Mouse (Mus musculus) kidney, embryonic 15.5 days (tissue): ENCODE measurements around the gene Ulk2. TPM values are rescaled to one million over a fixed set of nuclear protein-coding genes. Genes with fewer than 3 reads are reported as not detected.
"Not testable (repeated sequence)": the region's sequence is repeated elsewhere in the genome, so short reads cannot be mapped to it uniquely, and the experiment has no call there.

ENCODE experiments used
- ATAC-seq: fragments of 200-750 bp; cut with Nextera tagmentation; replicated peaks from 2 replicates; pipeline ENCODE4 v1.8.0; 2017; ENCODE audit warnings: moderate TSS enrichment; ENCODE audit not compliant: low FRiP score
- H3K27ac ChIP-seq: fragments of 300-500 bp; sonication (generic); 2 replicates; pipeline ENCODE4 v1.5.1; 2015; ENCODE audit warnings: mild to moderate bottlenecking, inconsistent platforms
- H3K27me3 ChIP-seq: fragments of 300-500 bp; sonication (generic); 2 replicates; pipeline ENCODE4 v1.6.1; 2015; ENCODE audit warnings: inconsistent platforms
- H3K36me3 ChIP-seq: fragments of 300-500 bp; sonication (generic); 2 replicates; pipeline ENCODE4 v1.6.1; 2015; ENCODE audit warnings: inconsistent platforms
- H3K4me1 ChIP-seq: fragments of 300-500 bp; sonication (generic); 2 replicates; pipeline ENCODE4 v1.6.1; 2015; ENCODE audit warnings: inconsistent platforms
- H3K4me2 ChIP-seq: fragments of 300-500 bp; sonication (generic); 2 replicates; pipeline ENCODE4 v1.6.1; 2015; ENCODE audit warnings: moderate library complexity, mild to moderate bottlenecking, inconsistent platforms
- H3K4me3 ChIP-seq: fragments of 300-500 bp; sonication (generic); replicated peaks from 2 replicates; pipeline ENCODE4 v1.5.1; 2015; ENCODE audit warnings: mild to moderate bottlenecking, inconsistent platforms
- H3K9ac ChIP-seq: fragments of 300-500 bp; sonication (generic); 2 replicates; pipeline ENCODE4 v1.6.1; 2015; ENCODE audit warnings: mild to moderate bottlenecking, inconsistent platforms
- H3K9me3 ChIP-seq: fragments of 300-500 bp; sonication (generic); replicated peaks from 2 replicates; pipeline ENCODE4 v1.6.1; 2016; ENCODE audit warnings: inconsistent platforms
- WGBS: fragments of 180-500 bp; shearing (Covaris S2); methylation state at CpG from one replicate; pipeline ENCODE4 v1.1.7; 2015; ENCODE audit warnings: mixed read lengths; 5-methylcytosine and 5-hydroxymethylcytosine counted together
- polyA plus RNA-seq: library from polyadenylated mRNA; unstranded; fragments of >200 nt; fragmentation: Nextera tagmentation; extraction: Ambion mirVana; gene quantifications from 2 replicates; pipeline ENCODE4 v1.2.1, GENCODE M21; 2015

Gene Ulk2
- polyA plus RNA-seq, 1 experiment from 2014 or later = 12.4 TPM

DNA sequence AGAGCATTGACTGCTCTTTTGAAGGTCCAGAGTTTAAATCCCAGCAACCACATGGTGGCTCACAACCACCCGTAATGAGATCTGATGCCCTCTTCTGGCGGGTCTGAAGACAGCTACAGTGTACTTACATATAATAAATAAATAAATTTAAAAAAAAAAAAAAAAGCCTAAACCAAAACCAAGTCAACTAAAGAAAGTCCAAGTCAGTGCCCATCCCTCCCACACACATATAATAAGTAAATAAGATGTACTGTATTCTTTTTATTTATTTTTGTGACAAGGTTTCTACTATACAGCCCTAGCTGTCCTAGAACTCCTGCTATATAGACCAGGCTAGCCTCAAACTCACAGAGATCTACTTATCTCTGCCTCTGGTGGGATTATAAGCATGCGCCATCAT is 14.2 kb downstream of the Ulk2 start:
- ATAC-seq, H3K4me1 ChIP-seq, H3K4me3 ChIP-seq, H3K9ac ChIP-seq, H3K9me3 ChIP-seq, H3K27me3 ChIP-seq, H3K27ac ChIP-seq, H3K4me2 ChIP-seq: not testable (repeated sequence)
- WGBS = 72% methylated on average over 3 of the region's 3 CpGs
- H3K36me3 ChIP-seq = peaks cover 53% of the 10 kb centered on the region

DNA sequence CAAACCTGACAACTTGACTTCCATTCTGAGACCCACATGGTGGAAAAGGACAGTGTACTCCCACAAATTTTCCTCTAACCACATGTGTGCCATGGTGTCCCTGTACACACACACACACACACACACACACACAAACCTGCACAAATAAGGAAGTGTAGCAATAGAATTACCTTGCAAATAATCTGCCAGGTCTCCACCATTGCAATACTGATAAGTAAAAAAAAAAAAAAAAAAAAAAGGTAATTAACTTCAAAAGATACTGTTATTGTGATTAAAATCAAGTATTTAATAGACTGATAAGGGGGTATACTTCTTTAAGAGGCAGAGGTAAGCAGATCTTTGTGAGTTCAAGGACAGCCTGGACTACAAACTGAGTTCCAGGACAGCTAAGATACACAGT is 14.9 kb downstream of the Ulk2 start:
- Histone ChIP-seq H3K4me2 (no peak overlapping the region), H3K36me3 (peaks cover 53% of the 10 kb centered on the region), H3K9me3 (no peaks in the 10 kb centered on the region), H3K4me1 (no peaks in the 10 kb centered on the region), H3K4me3 (no peak overlapping the region), H3K27ac (no peak overlapping the region), H3K27me3 (no peaks in the 10 kb centered on the region), H3K9ac (no peak overlapping the region)
- ATAC-seq = no peak

- peaks cover 59% of the 10 kb centered on the region for H3K36me3 ChIP-seq
- H3K4me1 ChIP-seq = no peaks in the 10 kb centered on the region
- H3K4me3 ChIP-seq = no peak overlapping the region
- H3K9me3 ChIP-seq = no peaks in the 10 kb centered on the region
- H3K27ac ChIP-seq = no peak overlapping the region
- WGBS = 91% methylated on average over 1 of the region's 1 CpGs
- no peak overlapping the region for H3K9ac ChIP-seq
- ATAC-seq = no peak
- no peak overlapping the region for H3K4me2 ChIP-seq
- no peaks in the 10 kb centered on the region for H3K27me3 ChIP-seq
Measured at GRCm38 (mm10) chr11:61839182-61839581, 15.7 kb downstream of the Ulk2 start.

DNA sequence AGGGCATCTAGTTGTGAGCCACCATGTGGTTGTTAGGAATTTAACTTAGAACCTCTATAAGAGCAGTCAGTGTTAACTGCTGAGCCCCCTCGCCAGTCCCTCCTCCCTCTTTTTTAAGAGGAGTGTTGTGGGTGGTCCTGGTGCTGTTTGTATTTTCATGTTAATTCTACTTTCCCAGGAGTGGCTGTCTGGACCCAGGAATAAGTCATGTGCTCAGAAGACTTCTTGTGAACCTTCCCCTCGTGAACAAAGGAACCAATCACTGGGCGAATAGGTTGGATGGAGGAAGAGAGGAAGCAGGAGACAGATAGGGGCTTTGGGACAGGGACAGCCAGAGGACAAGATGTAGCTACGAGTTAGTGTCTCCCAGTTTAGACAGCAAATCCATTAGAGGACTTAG is 45.1 kb downstream of the Ulk2 start:
- Histone ChIP-seq H3K27ac (no peak overlapping the region), H3K4me1 (no peaks in the 10 kb centered on the region), H3K27me3 (no peaks in the 10 kb centered on the region), H3K4me3 (no peak overlapping the region), H3K4me2 (no peak overlapping the region), H3K9me3 (no peaks in the 10 kb centered on the region), H3K9ac (no peak overlapping the region), H3K36me3 (peaks cover 81% of the 10 kb centered on the region)
- 56% methylated on average over 4 of the region's 4 CpGs for whole genome bisulfite sequencing
- ATAC-seq = no peak

DNA sequence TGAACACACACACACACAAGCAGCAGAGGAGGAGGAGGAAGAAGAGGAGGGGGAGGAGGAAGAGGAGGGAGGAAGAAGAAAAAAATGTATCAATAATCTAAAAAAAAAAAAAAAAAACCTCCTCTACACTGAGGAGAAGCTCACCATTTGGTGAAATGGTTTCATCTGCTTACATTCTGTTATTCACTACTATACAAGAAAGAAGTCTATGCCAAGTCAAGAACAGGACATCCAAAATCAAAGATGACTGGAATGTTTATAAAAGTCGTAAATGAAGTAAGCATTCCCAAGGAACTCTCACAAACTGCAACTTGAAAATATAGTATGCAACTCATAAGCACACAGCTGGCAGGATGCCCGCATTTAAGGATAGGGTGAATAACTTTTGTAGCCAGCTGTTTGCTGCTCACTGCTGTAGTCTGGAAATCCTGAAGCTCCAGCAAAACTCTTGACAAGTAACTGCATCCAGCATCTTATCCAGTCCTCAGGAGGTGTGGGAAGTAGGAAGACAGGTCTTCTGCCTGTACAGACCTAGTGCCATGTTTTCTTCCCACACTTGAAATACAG is 46.2 kb downstream of the Ulk2 start:
- Histone ChIP-seq H3K9ac (no peak overlapping the region), H3K4me1 (no peaks in the 10 kb centered on the region), H3K27ac (no peak overlapping the region), H3K27me3 (no peaks in the 10 kb centered on the region), H3K4me3 (no peak overlapping the region), H3K36me3 (peaks cover 73% of the 10 kb centered on the region), H3K4me2 (no peak overlapping the region), H3K9me3 (no peaks in the 10 kb centered on the region)
- 94% methylated on average over 2 of the region's 2 CpGs for whole genome bisulfite sequencing
- ATAC-seq = no peak

- 97% methylated on average over 1 of the region's 1 CpGs for WGBS
Measured at GRCm38 (mm10) chr11:61793441-61793840, 61.4 kb downstream of the Ulk2 start.

DNA sequence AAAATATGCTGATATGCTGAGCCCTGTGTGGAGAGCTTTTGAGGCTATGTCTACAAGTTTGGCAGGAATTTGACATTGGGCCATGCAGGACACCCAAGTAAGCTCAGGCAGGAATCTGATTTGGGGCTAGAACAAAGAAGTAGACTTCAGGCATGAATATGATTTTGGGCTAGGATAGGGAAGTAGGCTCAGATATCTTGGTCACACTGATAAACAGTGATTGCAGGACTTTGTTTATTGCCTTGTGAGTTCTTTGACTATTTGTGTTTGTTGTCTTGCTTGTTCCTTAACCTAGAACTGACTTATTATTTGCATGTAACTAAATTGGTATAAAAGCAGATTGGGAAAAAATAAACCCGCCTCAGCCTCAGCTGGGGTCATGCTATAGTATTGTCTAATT is 66.3 kb downstream of the Ulk2 start:
- no peak overlapping the region for H3K9ac ChIP-seq
- H3K4me1 ChIP-seq = no peaks in the 10 kb centered on the region
- peaks cover 66% of the 10 kb centered on the region for H3K36me3 ChIP-seq
- no peak overlapping the region for H3K27ac ChIP-seq
- no peak overlapping the region for H3K4me3 ChIP-seq
- 94% methylated on average over 1 of the region's 1 CpGs for WGBS
- no peaks in the 10 kb centered on the region for H3K9me3 ChIP-seq
- no peaks in the 10 kb centered on the region for H3K27me3 ChIP-seq
- no peak overlapping the region for H3K4me2 ChIP-seq
- ATAC-seq = no peak

More at GRCm38 (mm10) chr11:61793441-61793840, 61.4 kb downstream of the Ulk2 start:
- Histone ChIP-seq H3K4me1 (no peaks in the 10 kb centered on the region), H3K36me3 (peaks cover 51% of the 10 kb centered on the region), H3K9me3 (no peaks in the 10 kb centered on the region), H3K4me3 (no peak overlapping the region), H3K27ac (no peak overlapping the region), H3K27me3 (no peaks in the 10 kb centered on the region), H3K9ac (no peak overlapping the region), H3K4me2 (no peak overlapping the region)
- ATAC-seq = no peak

GRCm38 (mm10) chr11:61782526-61782925 is 72.3 kb downstream of the Ulk2 start:
- not testable (repeated sequence) for H3K4me2 ChIP-seq, H3K27me3 ChIP-seq, H3K9me3 ChIP-seq, H3K4me1 ChIP-seq, ATAC-seq, H3K9ac ChIP-seq, H3K27ac ChIP-seq, H3K4me3 ChIP-seq
- 82% methylated on average over 3 of the region's 3 CpGs for WGBS
- peaks cover 63% of the 10 kb centered on the region for H3K36me3 ChIP-seq

DNA sequence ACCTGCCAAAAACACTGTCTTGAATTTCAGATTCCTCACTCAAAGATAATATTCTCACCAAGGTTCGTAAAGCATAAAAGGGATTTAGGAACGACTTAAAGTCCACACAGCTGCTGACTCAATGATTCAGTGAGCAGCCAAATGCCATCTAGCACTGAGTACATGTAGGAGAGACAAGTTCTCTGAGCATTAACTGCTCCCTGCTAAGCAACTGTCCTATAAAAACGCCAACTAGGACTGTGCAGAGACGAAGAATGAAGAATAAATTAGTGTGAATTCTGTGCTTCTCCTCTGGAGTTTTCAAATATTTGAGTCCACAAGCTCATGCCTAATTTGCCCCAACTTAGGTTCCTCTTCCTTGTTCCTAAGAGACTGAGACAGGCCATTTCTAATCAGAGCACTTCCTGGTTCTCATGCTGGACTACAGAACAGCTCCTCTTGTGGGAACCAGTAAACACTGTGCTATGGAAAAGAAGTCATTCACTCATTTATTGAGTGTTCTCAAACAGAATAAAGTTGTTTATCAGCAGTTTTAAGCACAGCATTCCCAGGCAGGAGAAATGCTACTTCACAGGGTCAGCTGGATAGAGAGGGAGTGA is 80.2 kb downstream of the Ulk2 start:
- no peak overlapping the region for H3K27ac ChIP-seq
- H3K4me2 ChIP-seq = no peak overlapping the region
- no peak for ATAC-seq
- no peaks in the 10 kb centered on the region for H3K9me3 ChIP-seq
- no peaks in the 10 kb centered on the region for H3K4me1 ChIP-seq
- H3K27me3 ChIP-seq = no peaks in the 10 kb centered on the region
- peaks cover 35% of the 10 kb centered on the region for H3K36me3 ChIP-seq
- no peak overlapping the region for H3K9ac ChIP-seq
- 79% methylated on average over 4 of the region's 4 CpGs for WGBS
- no peak overlapping the region for H3K4me3 ChIP-seq

GRCm38 (mm10) chr11:61761584-61762407 is 93.1 kb downstream of the Ulk2 start, which contains the start of gene Prpsap2:
Prpsap2 (minus strand) TSS chr11:61762088.
- H3K4me3 ChIP-seq = peak within 1 kb of the TSS; percentile 69
- peaks cover 8% of the 10 kb centered on the region for H3K4me1 ChIP-seq
- peak within 1 kb of the TSS; percentile 66 for H3K4me2 ChIP-seq
- no peaks in the 10 kb centered on the region for H3K9me3 ChIP-seq
- H3K27ac ChIP-seq = peak within 1 kb of the TSS; percentile 93
- WGBS = under 1% methylated on average over 48 of the region's 51 CpGs
- H3K36me3 ChIP-seq = peaks cover 8% of the 10 kb centered on the region
- peak; percentile 95 for ATAC-seq
- H3K27me3 ChIP-seq = no peaks in the 10 kb centered on the region
- H3K9ac ChIP-seq = peak within 1 kb of the TSS; percentile 79

DNA sequence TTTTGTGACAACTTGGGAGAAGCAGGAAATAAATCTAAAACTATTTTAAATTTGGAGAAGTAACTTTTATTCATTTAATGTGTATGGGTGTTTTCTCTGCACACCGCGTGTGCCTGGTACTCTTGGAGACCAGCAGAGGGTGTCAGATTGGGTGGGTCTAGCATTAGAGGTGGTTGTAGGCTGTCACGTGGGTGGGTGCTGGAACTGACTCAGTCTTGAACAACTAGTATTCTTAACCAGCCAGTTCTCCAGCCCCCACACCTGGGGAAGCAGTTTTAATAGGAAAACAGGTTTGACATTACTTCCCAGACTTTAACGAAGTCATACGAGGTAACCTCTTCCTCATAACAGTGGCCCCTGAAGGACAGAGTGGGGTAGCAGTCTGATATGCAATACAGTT is 94.4 kb downstream of the Ulk2 start:
- 72% methylated on average over 5 of the region's 5 CpGs for WGBS
- H3K36me3 ChIP-seq = peaks cover 20% of the 10 kb centered on the region
- peak overlapping the region; percentile 69 for H3K4me3 ChIP-seq
- ATAC-seq = no peak
- 0 out of 2 replicates have a peak overlapping the region, but pooled peaks have one; percentile 79 for H3K9ac ChIP-seq
- no peak overlapping the region for H3K27ac ChIP-seq
- H3K27me3 ChIP-seq = no peaks in the 10 kb centered on the region
- H3K9me3 ChIP-seq = no peaks in the 10 kb centered on the region
- H3K4me1 ChIP-seq = peaks cover 8% of the 10 kb centered on the region
- H3K4me2 ChIP-seq = peak overlapping the region; percentile 66

DNA sequence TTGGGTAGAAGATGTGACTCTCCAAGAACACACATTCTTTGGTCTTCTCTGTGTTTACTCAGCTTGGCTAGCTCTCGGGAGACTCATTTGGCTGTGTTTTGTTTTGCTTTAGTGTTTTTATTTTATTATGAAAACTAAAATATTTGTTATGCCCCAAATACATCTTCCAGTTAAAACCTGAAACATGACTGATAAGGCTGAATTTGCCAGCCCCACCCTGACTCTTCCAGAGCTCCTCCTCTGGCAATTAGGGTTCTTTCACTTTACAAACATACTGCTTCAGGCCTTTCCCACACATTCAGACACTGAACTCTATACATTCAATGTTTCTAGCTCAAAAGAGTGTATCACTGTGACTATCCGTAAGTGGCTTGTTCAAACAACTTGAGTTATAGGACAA is 97.7 kb downstream of the Ulk2 start:
- WGBS = 79% methylated on average over 2 of the region's 2 CpGs
- H3K4me2 ChIP-seq = no peak overlapping the region
- no peak overlapping the region for H3K4me3 ChIP-seq
- no peak overlapping the region for H3K27ac ChIP-seq
- no peak overlapping the region for H3K9ac ChIP-seq
- peaks cover 8% of the 10 kb centered on the region for H3K4me1 ChIP-seq
- no peaks in the 10 kb centered on the region for H3K9me3 ChIP-seq
- peaks cover 50% of the 10 kb centered on the region for H3K36me3 ChIP-seq
- ATAC-seq = no peak
- H3K27me3 ChIP-seq = no peaks in the 10 kb centered on the region
